9 mouse cellular contexts compared by ENCODE assay signal in genomic region chr17:72043001-72043666, GRCm38 (mm10).
DNase-seq lines count a peak whose midpoint lies in the region; ATAC-seq and TF ChIP-seq lines count a peak whose summit lies in the region.
"Had no signal": no experiment of that assay in that cellular context is flagged by ENCODE, and none has a peak within 500 bp of the region (broad histone marks: within the 10 kb centered on the region; RNA-seq: fewer than 3 reads in every experiment).

No protein-coding gene starts in this region.

- H3K36me3 ChIP-seq in kidney, embryonic 15.5 days: no peaks in the 10 kb centered on the region
- H3K36me3 ChIP-seq in stomach, postnatal 0 days (ENCODE audit: control insufficient read depth, insufficient read depth, low read length): no peaks in the 10 kb centered on the region
- H3K36me3 ChIP-seq: limb, embryonic 12.5 days had no signal

- no peak overlapping the region for H3K4me3 ChIP-seq in cerebellum, adult 2 months (replicated peaks; ENCODE audit: insufficient read depth, low read depth, low read length)
- no peak overlapping the region for H3K4me3 ChIP-seq in kidney, embryonic 15.5 days (replicated peaks)
- H3K4me3 ChIP-seq in stomach, postnatal 0 days (ENCODE audit: low read depth, low read length): no peak overlapping the region
- H3K4me3 ChIP-seq: limb, embryonic 12.5 days had no signal

- no peak for TF ChIP-seq POLR2A in cerebellum, adult 2 months (IDR thresholded peaks at IDR 0.05; ENCODE audit: borderline replicate concordance, insufficient read depth, low read length)

- ATAC-seq in kidney, embryonic 15.5 days (replicated peaks; ENCODE audit: low FRiP score): 0 out of 2 replicates have a peak, but pooled peaks have one; percentile 79
- no peak for ATAC-seq in stomach, postnatal 0 days (ENCODE audit: low FRiP score, low TSS enrichment)

- H3K4me2 ChIP-seq in kidney, embryonic 15.5 days: no peak overlapping the region
- no peak overlapping the region for H3K4me2 ChIP-seq in stomach, postnatal 0 days (replicated peaks; ENCODE audit: low read depth)
- H3K4me2 ChIP-seq: limb, embryonic 12.5 days had no signal

- intact Hi-C loops in left cerebral cortex, postnatal 36 days (cut with DNase I): loop anchor here (1.0 kb wide), 1 partner anchor 46 kb away; no protein-coding TSS in a partner anchor

- no peak for TF ChIP-seq CTCF in cerebellum, adult 2 months (IDR thresholded peaks at IDR 0.05; ENCODE audit: borderline replicate concordance, insufficient read depth, low read depth, low read length)
- TF ChIP-seq CTCF in stomach, postnatal 0 days (IDR thresholded peaks at IDR 0.05; ENCODE audit: low read depth): no peak

- no peak overlapping the region for H3K27ac ChIP-seq in cerebellum, adult 2 months (ENCODE audit: insufficient read depth, low read length)
- H3K27ac ChIP-seq in kidney, embryonic 15.5 days: no peak overlapping the region
- no peak overlapping the region for H3K27ac ChIP-seq in stomach, postnatal 0 days (replicated peaks)
- H3K27ac ChIP-seq: limb, embryonic 12.5 days had no signal

- H3K4me1 ChIP-seq in cerebellum, adult 2 months (ENCODE audit: control insufficient read depth, insufficient read depth, low read length): peaks cover 42% of the 10 kb centered on the region
- H3K4me1 ChIP-seq in kidney, embryonic 15.5 days: peaks cover 11% of the 10 kb centered on the region; the same call in 1 of the 2 replicates
- H3K4me1 ChIP-seq in stomach, postnatal 0 days (replicated peaks; ENCODE audit: control insufficient read depth, insufficient read depth): no peaks in the 10 kb centered on the region
- H3K4me1 ChIP-seq: limb, embryonic 12.5 days had no signal

- H3K27me3 ChIP-seq in cerebellum, adult 2 months (ENCODE audit: control insufficient read depth, insufficient read depth, low read length): no peaks in the 10 kb centered on the region
- no peaks in the 10 kb centered on the region for H3K27me3 ChIP-seq in kidney, embryonic 15.5 days
- H3K27me3 ChIP-seq in stomach, postnatal 0 days (ENCODE audit: control insufficient read depth, insufficient read depth, low read length): no peaks in the 10 kb centered on the region
- H3K27me3 ChIP-seq: limb, embryonic 12.5 days had no signal

- H3K9me3 ChIP-seq in kidney, embryonic 15.5 days (replicated peaks): no peaks in the 10 kb centered on the region
- H3K9me3 ChIP-seq in stomach, postnatal 0 days (ENCODE audit: control insufficient read depth, low read length): no peaks in the 10 kb centered on the region
- H3K9me3 ChIP-seq: limb, embryonic 12.5 days had no signal

- no peak overlapping the region for H3K9ac ChIP-seq in kidney, embryonic 15.5 days
- H3K9ac ChIP-seq in stomach, postnatal 0 days (ENCODE audit: low read length): no peak overlapping the region
- H3K9ac ChIP-seq: limb, embryonic 12.5 days had no signal

- peak; percentile 90 for DNase-seq in NIH3T3 (ENCODE audit: low read depth)
- peak; percentile 94 to 96 for DNase-seq in cerebellum, adult 2 months
- peak; percentile 33 to 48 for DNase-seq in gastrocnemius, adult 8-10 months (ENCODE audit: low spot score in 2 of 2)
- peak; percentile 80 to 83 for DNase-seq in left cerebral cortex, postnatal 36 days (ENCODE audit: low spot score in 2 of 2)
- DNase-seq in right cerebral cortex, adult 2 months (ENCODE audit: low spot score in 2 of 2): peak; percentile 81 to 86
- DNase-seq in stomach, postnatal 0 days (ENCODE audit: low spot score): no peak
- DNase-seq in adrenal gland, adult 18-20 months (ENCODE audit: low spot score in 2 of 2): no peak

- WGBS in cerebellum, adult 2 months: 3% methylated on average over 9 of the region's 9 CpGs
- WGBS in kidney, embryonic 15.5 days: 57% methylated on average over 9 of the region's 9 CpGs
- 50% methylated on average over 9 of the region's 9 CpGs for WGBS in stomach, postnatal 0 days

- no peak for TF ChIP-seq EP300 in stomach, postnatal 0 days (optimal IDR thresholded peaks at IDR 0.05)

Comparison
In these comparisons a context has a peak if more than half of its experiments do, and no peak if none do; other contexts are left out.
1. DNase-seq: peak in NIH3T3 (single experiment), cerebellum, adult 2 months (2 of 2), gastrocnemius, adult 8-10 months (2 of 2), left cerebral cortex, postnatal 36 days (2 of 2) and right cerebral cortex, adult 2 months (2 of 2); none in stomach, postnatal 0 days (single experiment) and adrenal gland, adult 18-20 months (0 of 2).